Mouse (Mus musculus) testis, adult 2 months (tissue): ENCODE measurements around the gene Pml.

ENCODE experiments used
- CTCF ChIP-seq: fragments of 200-500 bp; IDR thresholded peaks from 2 replicates; pipeline ENCODE4 v1.5.1; 2012; ENCODE audit warnings: low read depth, mild to moderate bottlenecking, inconsistent platforms, low read length, moderate library complexity; ENCODE audit not compliant: control insufficient read depth, insufficient read depth, insufficient replicate concordance
- POLR2A ChIP-seq: fragments of 200-500 bp; IDR thresholded peaks from 2 replicates; pipeline ENCODE4 v1.6.1; 2012; ENCODE audit warnings: low read depth, mild to moderate bottlenecking, inconsistent platforms, low read length, moderate library complexity; ENCODE audit not compliant: control insufficient read depth

- TF ChIP-seq CTCF (no peak), POLR2A (no peak)
Measured at GRCm38 (mm10) chr9:58283431-58283830, 33.8 kb upstream of the Pml start.
